Mouse (Mus musculus) c-Kit-positive CD71-positive TER-119-negative erythroid progenitor cells, embryonic 14.5 days (primary cell): ENCODE measurements around the gene Mt1.
"Not testable (repeated sequence)": the region's sequence is repeated elsewhere in the genome, so short reads cannot be mapped to it uniquely, and the experiment has no call there.

ENCODE experiments used
- DNase-seq: peaks from one replicate; pipeline ENCODE4 v3.0.0-alpha.2; 2013; ENCODE audit warnings: low read depth

Mt1 gene

DNA sequence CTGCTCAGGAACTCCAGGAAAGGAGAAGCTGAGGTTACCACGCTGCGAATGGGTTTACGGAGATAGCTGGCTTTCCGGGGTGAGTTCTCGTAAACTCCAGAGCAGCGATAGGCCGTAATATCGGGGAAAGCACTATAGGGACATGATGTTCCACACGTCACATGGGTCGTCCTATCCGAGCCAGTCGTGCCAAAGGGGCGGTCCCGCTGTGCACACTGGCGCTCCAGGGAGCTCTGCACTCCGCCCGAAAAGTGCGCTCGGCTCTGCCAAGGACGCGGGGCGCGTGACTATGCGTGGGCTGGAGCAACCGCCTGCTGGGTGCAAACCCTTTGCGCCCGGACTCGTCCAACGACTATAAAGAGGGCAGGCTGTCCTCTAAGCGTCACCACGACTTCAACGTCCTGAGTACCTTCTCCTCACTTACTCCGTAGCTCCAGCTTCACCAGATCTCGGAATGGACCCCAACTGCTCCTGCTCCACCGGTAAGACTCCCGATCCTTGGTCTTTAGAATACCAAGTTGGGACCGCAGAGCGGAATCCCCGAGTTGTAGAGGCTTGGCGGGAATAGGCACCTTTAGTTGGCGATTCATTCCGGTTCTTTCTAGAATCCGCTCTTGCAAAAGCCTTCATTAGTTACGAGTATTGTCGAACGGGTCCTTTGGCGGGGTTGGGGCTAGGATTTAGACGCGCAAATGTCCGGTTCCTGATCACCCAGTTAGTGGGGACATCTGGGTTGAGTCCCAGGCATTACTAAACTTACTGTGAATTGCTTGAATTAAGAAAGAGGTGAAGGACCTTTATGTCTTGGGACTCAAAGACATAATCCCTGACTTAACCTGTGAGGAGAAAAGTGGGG is at the start of gene Mt1:
TSS of gene Mt1 (plus strand) at position 226 of the 856 bp plus-strand sequence.
- peak; percentile 99 for DNase-seq

DNA sequence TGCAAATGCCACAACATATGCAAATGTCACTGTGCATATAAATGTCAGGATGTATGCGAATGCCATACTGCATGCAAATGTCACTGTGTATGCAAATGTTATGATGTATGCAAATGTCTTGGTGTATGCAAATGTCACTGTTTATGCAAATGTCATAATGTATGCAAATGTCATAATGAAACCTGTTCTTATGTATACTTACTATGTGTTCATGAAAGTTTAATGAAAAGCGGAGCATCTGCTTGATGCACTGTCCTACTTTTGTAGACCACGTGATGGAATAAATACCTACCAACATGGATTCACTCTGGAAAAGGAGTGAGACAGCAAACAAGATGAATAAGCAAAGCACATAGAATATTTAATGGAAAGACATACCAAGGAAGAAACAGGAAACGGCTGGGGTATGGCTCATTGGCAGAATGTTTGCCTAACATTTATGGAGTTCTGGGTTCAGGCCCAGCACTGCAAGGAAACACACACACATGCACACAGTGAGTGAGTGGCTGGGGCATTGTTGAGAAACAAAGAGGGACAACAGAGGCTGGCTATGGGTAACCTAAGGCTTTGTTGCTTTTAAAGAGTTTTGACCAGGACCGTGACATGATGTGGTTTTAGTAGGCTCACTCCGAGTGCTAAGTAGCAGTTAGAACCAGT is 49.6 kb upstream of the Mt1 start:
- DNase-seq = no peak

DNA sequence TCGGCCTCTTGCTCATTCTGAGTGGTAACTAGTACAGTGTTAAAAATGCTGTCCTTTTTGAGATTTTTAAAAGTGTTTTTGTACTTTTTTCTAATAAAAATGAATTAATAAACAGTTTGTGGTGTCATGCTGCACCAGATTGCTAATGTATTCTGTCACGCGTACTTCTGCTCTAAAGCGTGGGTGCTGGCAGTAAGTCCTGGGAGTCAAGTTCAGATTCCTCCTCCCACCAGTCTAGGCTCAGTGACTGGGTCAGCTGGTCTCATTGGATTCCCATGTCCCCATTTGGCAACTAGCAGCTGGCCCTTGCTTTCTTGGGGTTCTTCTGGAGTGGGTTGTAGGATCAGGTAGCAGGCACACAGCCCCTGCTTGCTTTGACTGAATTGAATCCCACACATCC is 48.8 kb upstream of the Mt1 start:
- DNase-seq = no peak

DNA sequence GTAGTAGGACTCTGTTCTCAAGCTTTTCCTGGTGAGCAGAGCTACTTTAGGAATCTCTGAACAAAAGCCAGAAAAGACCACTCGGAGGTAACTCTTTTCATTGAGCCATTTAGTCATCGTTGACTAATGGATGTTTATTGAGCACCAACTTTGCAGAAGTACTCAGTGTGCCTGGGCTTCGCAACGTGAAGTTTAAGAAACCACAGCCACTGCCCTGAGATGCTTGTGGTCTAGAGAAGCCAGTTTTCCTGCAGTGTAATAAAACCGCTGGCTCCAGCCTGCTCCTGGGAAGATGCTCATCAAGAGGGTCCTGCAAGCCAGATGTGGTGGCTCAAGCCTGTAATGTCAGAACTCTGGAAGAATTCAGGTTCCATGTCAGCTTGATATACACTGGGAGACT is 46.8 kb upstream of the Mt1 start:
- no peak for DNase-seq

DNA sequence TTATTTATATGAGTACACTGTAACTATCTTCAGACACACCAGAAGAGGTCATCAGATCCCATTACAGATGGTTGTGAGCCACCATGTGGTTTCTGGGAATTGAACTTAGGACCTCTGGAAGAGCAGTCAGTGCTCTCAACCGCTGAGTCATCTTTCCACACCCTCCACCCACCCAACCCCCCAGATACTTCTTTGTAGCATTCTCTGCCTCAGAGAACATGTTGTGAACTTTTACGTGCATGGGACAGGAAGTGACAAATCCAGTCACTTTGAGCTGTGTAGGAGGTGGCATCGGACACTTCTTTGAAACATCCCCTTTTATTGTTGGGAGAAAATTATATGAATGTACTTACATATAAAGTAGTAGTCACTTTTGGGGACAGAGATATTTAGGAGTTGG is 44.3 kb upstream of the Mt1 start:
- DNase-seq = not testable (repeated sequence)

DNA sequence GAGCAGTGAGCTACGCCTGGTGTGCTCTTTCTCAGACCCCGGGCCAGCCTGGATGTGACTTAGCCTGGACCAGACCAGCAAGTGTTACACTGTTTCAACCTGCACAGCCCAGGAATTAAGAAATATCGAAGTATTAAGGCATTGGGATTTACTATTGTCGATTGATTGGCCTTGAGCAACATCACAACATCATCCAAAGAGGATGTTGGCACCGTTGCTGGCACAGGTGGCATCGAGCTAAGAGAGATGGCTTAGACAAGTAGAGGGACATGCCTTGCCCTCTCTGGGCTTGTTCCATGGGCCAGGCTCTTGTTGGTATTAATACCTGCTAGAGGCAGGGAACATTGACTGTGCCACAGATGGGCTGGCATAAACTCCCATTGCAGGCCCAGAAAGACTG is 43.3 kb upstream of the Mt1 start:
- DNase-seq = no peak

DNA sequence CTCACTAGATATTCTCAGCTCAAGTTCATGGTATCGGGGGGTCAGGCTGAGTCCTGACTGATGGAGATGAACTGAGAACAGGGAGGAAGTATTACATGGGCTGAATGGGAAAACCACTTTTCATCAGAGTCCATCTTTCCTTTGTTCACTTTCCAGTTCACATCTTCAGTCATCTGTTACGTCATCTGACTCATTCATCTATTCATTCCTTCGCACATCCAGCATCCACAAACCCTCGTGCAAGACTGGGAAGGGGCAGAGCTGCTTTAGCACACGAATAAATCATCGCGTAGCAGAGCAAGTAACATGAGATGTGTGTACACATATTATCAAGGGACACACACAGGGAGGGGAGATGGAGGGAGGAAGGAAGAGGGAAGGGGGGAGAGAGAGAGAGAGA is 42.7 kb upstream of the Mt1 start:
- DNase-seq = no peak

DNA sequence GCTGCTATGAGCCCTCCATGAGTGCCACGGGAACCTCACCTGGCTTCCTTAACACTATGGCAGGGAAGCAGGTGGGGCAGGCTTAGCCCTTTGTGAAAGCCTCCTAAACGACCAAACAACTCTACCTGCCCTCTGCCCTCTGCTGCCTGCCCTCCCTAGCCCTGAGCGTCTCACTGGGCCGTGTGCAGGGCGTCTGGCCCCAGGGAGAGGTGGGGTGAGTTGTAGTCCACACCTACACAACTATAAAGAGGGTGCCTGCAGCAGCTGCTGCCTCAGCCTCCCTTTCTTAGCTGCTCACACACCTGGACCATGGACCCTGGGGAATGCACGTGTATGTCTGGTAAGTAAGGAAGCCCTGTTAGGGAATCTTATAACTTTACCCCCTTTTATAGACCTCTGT is 41.9 kb upstream of the Mt1 start, which contains the start of gene Mt4:
TSS of gene Mt4 (plus strand) at position 265 of the 400 bp plus-strand sequence.
- DNase-seq = no peak

DNA sequence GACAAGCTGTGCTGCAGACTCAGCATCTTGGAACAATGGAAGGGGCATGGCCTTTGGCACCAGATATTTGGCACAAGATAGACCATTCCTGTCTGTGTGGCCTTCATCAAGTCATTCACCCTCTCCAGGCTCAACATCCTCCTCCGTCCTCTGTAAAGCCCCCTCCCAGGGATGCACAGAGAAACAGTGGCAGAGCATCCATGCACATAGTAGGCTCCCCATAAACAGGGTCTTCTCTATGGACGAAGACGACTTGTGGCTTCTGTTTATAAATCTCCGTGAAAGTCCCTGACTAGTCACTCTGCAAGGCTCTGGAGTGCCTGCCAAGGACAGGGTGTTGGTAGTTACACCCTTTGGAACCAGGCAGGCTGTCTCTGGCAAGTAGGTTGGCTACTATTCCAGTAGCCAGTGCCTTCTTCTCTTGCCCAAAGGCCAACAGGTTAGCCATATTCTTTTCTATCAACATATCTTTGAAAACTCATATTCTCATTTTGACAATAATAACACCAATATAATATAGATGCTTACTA is 38.6 kb upstream of the Mt1 start:
- DNase-seq = no peak

DNA sequence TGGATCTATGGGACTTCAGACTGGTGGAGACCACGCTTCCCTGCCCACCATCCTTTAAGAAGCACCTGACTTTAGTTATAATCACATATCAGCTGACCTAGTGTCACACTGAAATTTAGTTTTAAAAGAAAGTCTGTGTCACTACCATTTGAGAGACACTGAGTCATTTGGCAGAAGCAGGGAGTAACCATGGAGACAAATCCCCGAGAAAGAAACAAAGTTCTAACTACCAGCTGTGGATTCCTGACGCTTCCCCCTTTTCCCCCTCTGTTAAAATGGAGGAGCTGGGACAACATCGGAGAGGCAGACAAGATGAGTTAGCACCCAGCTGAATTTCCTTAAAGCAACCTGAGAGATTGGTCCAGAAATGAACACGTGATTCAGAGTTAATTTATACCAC is 30.6 kb upstream of the Mt1 start:
- no peak for DNase-seq

DNA sequence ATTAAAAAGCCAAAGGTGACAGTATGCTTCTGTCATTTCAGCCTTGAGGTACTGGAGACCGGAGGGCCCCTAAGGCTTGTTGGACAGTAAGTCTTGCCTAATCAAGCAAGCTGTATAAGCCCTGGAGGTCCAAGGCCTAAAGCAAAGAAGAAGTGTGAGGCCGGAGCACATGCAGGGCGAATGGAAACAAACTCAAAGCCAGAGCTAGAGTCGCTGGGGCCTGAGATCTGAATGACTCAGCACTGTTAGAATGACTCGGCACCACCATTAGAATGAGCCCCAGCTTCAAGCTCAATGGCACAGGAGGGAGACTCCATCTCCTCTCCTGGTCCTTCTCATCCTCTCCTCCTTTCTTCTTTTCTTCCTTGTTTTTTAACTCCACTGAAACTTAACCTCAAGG is 28.0 kb upstream of the Mt1 start:
- no peak for DNase-seq

DNA sequence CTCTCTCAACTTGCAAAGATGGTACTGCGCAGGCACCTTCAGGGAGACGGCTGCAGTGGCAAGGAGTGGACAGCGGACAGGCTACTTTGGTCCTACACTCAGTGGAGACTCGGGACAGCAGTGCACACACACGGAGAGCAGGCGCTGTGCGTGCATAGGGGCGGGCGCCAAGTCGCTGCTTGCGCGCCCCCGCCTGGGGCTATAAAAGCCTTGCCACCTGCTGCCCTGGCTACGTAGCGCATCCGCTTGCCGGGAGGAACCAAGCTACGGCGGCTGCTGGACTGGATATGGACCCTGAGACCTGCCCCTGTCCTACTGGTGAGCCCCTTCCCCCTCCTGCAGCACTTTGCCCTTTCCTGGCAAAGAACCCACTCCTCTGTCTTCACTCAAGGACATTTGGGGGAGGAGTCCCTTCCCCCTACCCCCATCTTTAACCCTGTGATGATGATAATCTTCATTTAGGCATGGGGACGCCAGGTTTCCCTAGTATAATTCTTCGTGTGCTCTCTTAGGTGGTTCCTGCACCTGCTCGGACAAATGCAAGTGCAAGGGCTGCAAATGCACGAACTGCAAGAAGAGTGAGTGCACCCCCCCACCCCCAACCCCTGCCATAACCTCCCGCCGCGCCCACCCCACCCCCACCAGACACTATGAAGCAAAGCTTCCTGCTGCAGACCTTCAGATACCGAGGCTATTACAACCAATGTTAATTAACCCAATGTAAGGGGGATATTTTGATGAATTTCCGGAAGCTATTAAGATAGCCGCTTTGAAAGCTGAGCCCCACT is 26.2 kb upstream of the Mt1 start, which contains the start of gene Mt3:
TSS of gene Mt3 (plus strand) at position 95 of the 788 bp plus-strand sequence.
- no peak for DNase-seq

DNA sequence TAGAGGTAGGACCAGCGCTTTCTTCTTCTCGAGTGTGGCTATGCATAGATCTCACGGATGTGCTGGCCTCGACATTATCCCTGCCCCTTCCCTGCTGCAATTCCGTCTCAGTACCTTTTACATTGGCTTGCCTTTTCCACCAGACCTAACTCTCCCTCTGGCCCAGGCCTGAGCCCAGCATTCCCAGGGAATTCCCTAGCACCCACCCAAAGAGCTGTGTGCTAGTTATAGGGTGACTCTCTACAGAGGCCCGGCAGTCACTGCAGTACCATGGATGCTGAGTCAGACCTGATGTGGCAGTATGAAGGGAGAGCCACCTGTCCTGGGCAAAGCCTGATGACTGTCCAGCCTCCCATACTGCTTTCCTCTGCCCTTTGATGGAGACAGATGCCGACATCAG is 25.4 kb upstream of the Mt1 start:
- DNase-seq = no peak

DNA sequence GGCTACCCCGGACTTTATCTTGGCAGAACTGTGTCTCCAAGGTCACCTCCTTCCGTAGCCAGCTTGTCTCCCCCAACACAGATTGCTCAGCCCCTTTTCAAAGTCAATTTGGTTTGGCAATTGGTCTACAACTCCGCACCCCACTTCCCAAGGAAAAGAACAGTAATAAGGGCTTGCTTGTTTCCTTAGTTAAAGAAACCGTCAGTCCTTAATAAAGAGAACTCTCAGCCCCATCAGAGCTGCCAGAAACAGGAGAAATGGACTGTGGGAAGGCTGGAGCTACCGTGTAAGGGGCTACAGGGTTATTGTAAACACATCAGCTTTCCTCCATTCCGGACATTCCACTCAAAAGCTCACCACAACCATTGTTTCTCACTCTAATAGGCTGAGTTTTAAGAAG is 24.3 kb upstream of the Mt1 start:
- DNase-seq = no peak

DNA sequence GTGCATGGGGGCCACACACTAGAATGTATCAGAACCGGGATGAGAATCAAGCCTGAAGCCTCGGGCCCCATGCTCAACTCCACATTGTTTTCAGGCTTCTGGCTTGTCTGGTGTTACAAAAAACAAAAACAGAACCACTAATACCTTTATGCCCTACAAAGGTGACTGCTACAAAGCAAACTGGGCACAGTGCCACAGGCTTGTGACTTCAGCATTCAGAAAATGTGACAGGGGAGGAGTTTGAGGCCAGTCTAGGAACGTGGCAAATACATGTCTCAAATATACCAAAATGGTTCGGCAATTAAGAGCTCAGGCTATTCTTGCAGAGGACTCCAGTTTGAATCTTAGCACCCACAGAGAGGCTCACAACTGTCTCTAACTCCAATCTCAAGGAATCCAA is 22.8 kb upstream of the Mt1 start:
- DNase-seq = no peak

DNA sequence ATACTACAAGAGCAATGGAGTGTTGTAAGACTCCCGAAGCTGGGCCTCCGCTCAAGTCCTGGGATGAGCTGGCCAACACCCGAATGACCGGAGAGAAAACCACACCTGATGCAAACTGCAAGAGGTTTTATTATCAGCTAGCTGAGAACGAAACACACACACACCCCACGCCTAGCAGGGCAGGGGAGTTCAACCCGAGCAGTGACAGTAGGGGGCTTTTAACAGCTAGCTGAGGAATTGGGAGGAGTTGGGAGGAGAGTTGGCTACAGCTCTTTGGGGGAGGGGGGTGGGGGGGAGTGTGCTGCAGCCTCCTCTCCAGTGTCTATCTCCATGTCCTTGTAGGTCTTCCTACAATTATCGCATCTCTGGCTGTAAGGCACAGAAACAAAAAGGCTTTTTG is 13.1 kb upstream of the Mt1 start:
- DNase-seq = not testable (repeated sequence)

DNA sequence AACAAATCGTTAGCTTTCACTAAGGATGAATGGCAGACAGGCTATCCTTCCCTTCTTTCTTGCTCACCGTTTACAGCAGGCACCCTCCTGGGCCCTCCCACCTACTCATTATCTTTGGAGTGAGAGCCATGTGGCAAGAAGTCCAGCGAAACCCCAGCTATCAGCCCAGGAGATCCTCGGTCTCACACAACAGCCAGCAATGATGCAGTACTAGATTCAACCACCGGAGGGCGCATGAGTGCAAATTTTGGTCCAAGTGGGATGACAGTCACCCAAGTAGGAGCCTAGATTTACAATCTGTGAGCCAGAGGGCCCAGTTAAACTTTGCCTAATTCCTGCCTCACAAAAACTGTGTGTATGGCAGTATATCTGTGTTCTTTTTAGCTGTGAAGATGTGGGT is 11.6 kb upstream of the Mt1 start:
- DNase-seq = peak; percentile 87

DNA sequence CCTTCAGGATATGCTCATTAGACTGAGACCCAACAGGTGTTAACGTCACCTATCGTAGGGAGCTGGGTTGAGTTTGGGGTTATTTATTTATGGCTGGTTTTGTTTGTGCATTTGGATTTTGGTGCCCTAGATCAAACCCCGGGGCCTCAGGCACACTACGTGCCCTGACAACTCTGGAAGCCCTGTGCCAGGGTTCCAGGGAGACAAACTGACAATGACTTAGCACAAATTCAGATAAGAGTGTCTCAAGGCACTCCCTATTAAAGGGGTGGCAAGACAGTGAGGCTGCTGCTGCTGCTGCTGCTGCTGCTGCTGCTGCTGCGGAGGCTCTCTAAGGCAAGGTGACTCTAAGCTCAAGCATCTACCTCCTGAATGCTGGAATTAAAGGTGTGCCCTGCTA is 9.3 kb upstream of the Mt1 start:
- DNase-seq = peak; percentile 61

DNA sequence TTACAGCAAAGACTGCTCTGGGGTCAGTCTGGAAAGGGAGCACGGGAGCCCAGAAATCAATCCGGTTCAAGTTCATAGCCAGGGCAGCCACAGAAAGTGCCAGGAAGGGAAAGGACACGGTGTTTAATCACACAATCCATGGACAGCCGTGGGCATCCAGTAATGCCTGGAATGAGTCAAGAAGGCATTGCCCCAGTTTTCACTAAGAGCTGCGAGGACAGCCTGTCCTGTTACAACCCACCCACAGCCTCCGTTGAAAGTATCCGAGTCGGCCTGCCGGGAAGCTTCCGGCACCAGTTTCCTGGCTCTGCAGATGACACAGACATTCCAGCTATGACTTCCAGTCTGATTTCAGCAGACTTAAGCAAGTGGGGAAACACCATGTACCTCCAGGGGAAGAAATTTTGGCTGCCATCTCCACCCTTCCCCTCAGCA is 7.5 kb upstream of the Mt1 start:
- DNase-seq = no peak

DNA sequence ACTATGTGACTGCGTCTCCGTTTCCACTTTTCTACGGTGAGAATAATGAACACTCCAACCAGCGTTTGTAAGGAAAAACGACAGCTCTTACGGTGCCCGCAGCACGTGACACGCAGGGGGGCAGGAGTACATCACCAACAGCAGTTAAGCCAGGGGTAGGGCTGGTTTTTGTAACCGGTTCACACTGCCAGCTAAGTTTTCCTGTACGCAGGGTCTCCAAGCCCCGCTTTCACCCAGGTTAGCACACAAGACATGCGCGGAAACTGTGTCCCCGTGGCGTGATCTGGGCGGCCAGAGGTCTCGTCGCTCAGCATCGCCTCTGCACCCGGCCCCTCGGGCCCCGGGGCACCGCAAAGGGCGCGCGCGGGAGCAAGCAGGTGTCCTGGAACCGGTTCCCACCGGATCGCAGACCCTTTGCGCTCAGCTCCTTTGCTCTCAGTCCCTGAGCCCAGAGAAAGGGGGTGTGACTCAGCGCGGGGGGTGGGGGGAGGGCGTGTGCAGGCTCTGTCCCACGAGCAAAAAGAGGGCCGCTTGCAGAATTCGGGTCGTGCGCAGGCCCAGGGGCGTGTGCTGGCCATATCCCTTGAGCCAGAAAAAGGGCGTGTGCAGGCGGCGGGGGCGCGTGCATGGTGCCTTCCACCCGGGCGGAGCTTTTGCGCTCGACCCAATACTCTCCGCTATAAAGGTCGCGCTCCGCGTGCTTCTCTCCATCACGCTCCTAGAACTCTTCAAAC is 6.6 kb upstream of the Mt1 start, which contains the start of gene Mt2:
TSS of gene Mt2 (plus strand) at position 590 of the 734 bp plus-strand sequence.
- peak; percentile 95 for DNase-seq
